9 mouse cellular contexts compared by ENCODE assay signal in genomic region chr4:44600875-44601274, GRCm38 (mm10).
DNase-seq lines count a peak whose midpoint lies in the region; ATAC-seq and TF ChIP-seq lines count a peak whose summit lies in the region.
"Had no signal": no experiment of that assay in that cellular context is flagged by ENCODE, and none has a peak within 500 bp of the region (broad histone marks: within the 10 kb centered on the region; RNA-seq: fewer than 3 reads in every experiment).

No protein-coding gene starts in this region.

- no peaks in the 10 kb centered on the region for H3K36me3 ChIP-seq in kidney, embryonic 16.5 days (ENCODE audit: insufficient read depth, low read length)
- no peaks in the 10 kb centered on the region for H3K36me3 ChIP-seq in kidney, embryonic 15.5 days
- H3K36me3 ChIP-seq in hindbrain, embryonic 14.5 days (replicated peaks; ENCODE audit: control insufficient read depth, insufficient read depth), result no peaks in the 10 kb centered on the region
- H3K36me3 ChIP-seq in limb, embryonic 14.5 days (ENCODE audit: control insufficient read depth, insufficient read depth, low read length), result no peaks in the 10 kb centered on the region
- no peaks in the 10 kb centered on the region for H3K36me3 ChIP-seq in forebrain, embryonic 16.5 days (ENCODE audit: control insufficient read depth, insufficient read depth)
- H3K36me3 ChIP-seq: embryonic facial prominence, embryonic 12.5 days had no signal

- H3K4me1 ChIP-seq in kidney, embryonic 16.5 days (ENCODE audit: insufficient read depth, low read length), result peaks cover 20% of the 10 kb centered on the region
- H3K4me1 ChIP-seq in kidney, embryonic 15.5 days, result peaks cover 19% of the 10 kb centered on the region; the same call in 1 of the 2 replicates
- H3K4me1 ChIP-seq in hindbrain, embryonic 14.5 days (replicated peaks; ENCODE audit: control insufficient read depth, insufficient read depth, low read length), result peaks cover 15% of the 10 kb centered on the region
- peaks cover 12% of the 10 kb centered on the region for H3K4me1 ChIP-seq in limb, embryonic 14.5 days (ENCODE audit: control insufficient read depth, insufficient read depth, low read length)
- peaks cover 4% of the 10 kb centered on the region; the same call in 1 of the 2 replicates for H3K4me1 ChIP-seq in forebrain, embryonic 16.5 days (replicated peaks; ENCODE audit: control insufficient read depth, insufficient read depth, low read length)

- peak; percentile 43 to 51 for DNase-seq in cerebellum, postnatal 36 days
- DNase-seq in hindbrain, embryonic 14.5 days (ENCODE audit: low spot score), result peak; percentile 65
- DNase-seq in limb, embryonic 14.5 days (ENCODE audit: low spot score), result peak; percentile 26
- no peak for DNase-seq in yolk sac, embryonic 10.5 days (ENCODE audit: low spot score)
- no peak for DNase-seq in ovary, adult 18-20 months (ENCODE audit: low spot score)

- 0 out of 2 replicates have a peak overlapping the region, but pooled peaks have one; percentile 26 for H3K9ac ChIP-seq in kidney, embryonic 16.5 days (replicated peaks; ENCODE audit: low read length)
- H3K9ac ChIP-seq in kidney, embryonic 15.5 days, result no peak overlapping the region
- H3K9ac ChIP-seq in hindbrain, embryonic 14.5 days, result no peak overlapping the region
- H3K9ac ChIP-seq in limb, embryonic 14.5 days (ENCODE audit: low read depth, low read length, severe bottlenecking), result peak overlapping the region; percentile 31; the same call in 1 of the 2 replicates
- no peak overlapping the region for H3K9ac ChIP-seq in forebrain, embryonic 16.5 days (replicated peaks; ENCODE audit: low read depth, low read length)
- H3K9ac ChIP-seq: embryonic facial prominence, embryonic 12.5 days had no signal

- no peak for TF ChIP-seq POLR2A in limb, embryonic 14.5 days (IDR thresholded peaks at IDR 0.05; ENCODE audit: borderline replicate concordance, extremely low read depth, insufficient read depth, insufficient read length)

- H3K4me2 ChIP-seq in kidney, embryonic 16.5 days (replicated peaks; ENCODE audit: low read depth, low read length), result no peak overlapping the region
- H3K4me2 ChIP-seq in kidney, embryonic 15.5 days, result no peak overlapping the region
- no peak overlapping the region for H3K4me2 ChIP-seq in hindbrain, embryonic 14.5 days (replicated peaks)
- 0 out of 2 replicates have a peak overlapping the region, but pooled peaks have one; percentile 3 for H3K4me2 ChIP-seq in limb, embryonic 14.5 days (replicated peaks; ENCODE audit: low read depth, low read length, severe bottlenecking)
- H3K4me2 ChIP-seq in forebrain, embryonic 16.5 days (ENCODE audit: low read length), result no peak overlapping the region

- no peaks in the 10 kb centered on the region for H3K27me3 ChIP-seq in kidney, embryonic 16.5 days (ENCODE audit: insufficient read depth, low read length)
- H3K27me3 ChIP-seq in kidney, embryonic 15.5 days, result peaks cover 7% of the 10 kb centered on the region; the same call in 1 of the 2 replicates
- H3K27me3 ChIP-seq in hindbrain, embryonic 14.5 days (ENCODE audit: control insufficient read depth, insufficient read depth, low read length), result no peaks in the 10 kb centered on the region
- H3K27me3 ChIP-seq in limb, embryonic 14.5 days (ENCODE audit: control insufficient read depth, insufficient read depth, low read length), result no peaks in the 10 kb centered on the region
- H3K27me3 ChIP-seq in forebrain, embryonic 16.5 days (replicated peaks; ENCODE audit: control insufficient read depth, insufficient read depth, low read length), result no peaks in the 10 kb centered on the region
- H3K27me3 ChIP-seq: embryonic facial prominence, embryonic 12.5 days had no signal

- H3K4me3 ChIP-seq in kidney, embryonic 16.5 days (ENCODE audit: low read length), result no peak overlapping the region
- H3K4me3 ChIP-seq in kidney, embryonic 15.5 days (replicated peaks), result no peak overlapping the region
- H3K4me3 ChIP-seq in hindbrain, embryonic 14.5 days (replicated peaks; ENCODE audit: low read length), result no peak overlapping the region
- H3K4me3 ChIP-seq in limb, embryonic 14.5 days (replicated peaks; ENCODE audit: low read length), result no peak overlapping the region
- no peak overlapping the region for H3K4me3 ChIP-seq in forebrain, embryonic 16.5 days (replicated peaks; ENCODE audit: low read length)
- H3K4me3 ChIP-seq: embryonic facial prominence, embryonic 12.5 days had no signal

- WGBS in kidney, embryonic 16.5 days, result 32% methylated on average over 5 of the region's 5 CpGs
- 43% methylated on average over 5 of the region's 5 CpGs for WGBS in kidney, embryonic 15.5 days
- 33% methylated on average over 5 of the region's 5 CpGs for WGBS in hindbrain, embryonic 14.5 days
- 15% methylated on average over 5 of the region's 5 CpGs for WGBS in limb, embryonic 14.5 days
- 19% methylated on average over 5 of the region's 5 CpGs for WGBS in forebrain, embryonic 16.5 days

- no peak for ATAC-seq in kidney, embryonic 16.5 days (ENCODE audit: low FRiP score, low TSS enrichment)
- no peak for ATAC-seq in kidney, embryonic 15.5 days (replicated peaks; ENCODE audit: low FRiP score)
- ATAC-seq in hindbrain, embryonic 14.5 days (ENCODE audit: low FRiP score), result peak; percentile 46; the same call in 1 of the 2 replicates
- ATAC-seq in limb, embryonic 14.5 days (ENCODE audit: low FRiP score, low read depth), result no peak
- ATAC-seq in forebrain, embryonic 16.5 days, result no peak

- no peaks in the 10 kb centered on the region for H3K9me3 ChIP-seq in kidney, embryonic 16.5 days (ENCODE audit: low read length)
- no peaks in the 10 kb centered on the region for H3K9me3 ChIP-seq in kidney, embryonic 15.5 days (replicated peaks)
- H3K9me3 ChIP-seq in hindbrain, embryonic 14.5 days (ENCODE audit: control insufficient read depth, low read length), result no peaks in the 10 kb centered on the region
- no peaks in the 10 kb centered on the region for H3K9me3 ChIP-seq in limb, embryonic 14.5 days (ENCODE audit: control insufficient read depth, low read length)
- H3K9me3 ChIP-seq in forebrain, embryonic 16.5 days (ENCODE audit: control insufficient read depth, low read length), result no peaks in the 10 kb centered on the region
- H3K9me3 ChIP-seq: embryonic facial prominence, embryonic 12.5 days had no signal

- H3K27ac ChIP-seq in kidney, embryonic 16.5 days (ENCODE audit: low read length), result no peak overlapping the region
- H3K27ac ChIP-seq in kidney, embryonic 15.5 days, result no peak overlapping the region
- H3K27ac ChIP-seq in hindbrain, embryonic 14.5 days, result no peak overlapping the region
- H3K27ac ChIP-seq in limb, embryonic 14.5 days (replicated peaks; ENCODE audit: low read depth, low read length), result no peak overlapping the region
- H3K27ac ChIP-seq in forebrain, embryonic 16.5 days (ENCODE audit: low read length), result no peak overlapping the region
- H3K27ac ChIP-seq: embryonic facial prominence, embryonic 12.5 days had no signal

Comparison
In these comparisons a context has a peak if more than half of its experiments do, and no peak if none do; other contexts are left out.
1. H3K9ac ChIP-seq: peak in kidney, embryonic 16.5 days (single experiment) and limb, embryonic 14.5 days (single experiment); none in kidney, embryonic 15.5 days (single experiment), hindbrain, embryonic 14.5 days (single experiment) and forebrain, embryonic 16.5 days (single experiment).
2. DNase-seq: peak in cerebellum, postnatal 36 days (2 of 2), hindbrain, embryonic 14.5 days (single experiment) and limb, embryonic 14.5 days (single experiment); none in yolk sac, embryonic 10.5 days (single experiment) and ovary, adult 18-20 months (single experiment).